Mouse (Mus musculus) heart, postnatal 0 days (tissue): ENCODE measurements around the gene Fkbp5. TPM values are rescaled to one million over a fixed set of nuclear protein-coding genes. Genes with fewer than 3 reads are reported as not detected.
A peak's percentile ranks its signal among the peaks of the same experiment; 100 is the strongest.

ENCODE experiments used
- ATAC-seq: fragments of 200-750 bp; cut with Nextera tagmentation; 2 replicates; pipeline ENCODE4 v1.8.0; 2017; ENCODE audit warnings: low read depth, moderate number of reproducible peaks, moderate library complexity; ENCODE audit not compliant: insufficient read depth
- DNase-seq: peaks from one replicate; pipeline ENCODE4 v3.0.0-alpha.2; 2016; ENCODE audit warnings: low spot score
- H3K27ac ChIP-seq: fragments of 300-500 bp; sonication (generic); 2 replicates; pipeline ENCODE4 v1.5.1; 2014; ENCODE audit warnings: low read depth, mild to moderate bottlenecking
- H3K27me3 ChIP-seq: fragments of 300-500 bp; sonication (generic); 2 replicates; pipeline ENCODE4 v1.6.1; 2014; ENCODE audit warnings: low read length, mixed read lengths; ENCODE audit not compliant: control insufficient read depth, insufficient read depth
- H3K36me3 ChIP-seq: fragments of 300-500 bp; sonication (generic); replicated peaks from 2 replicates; pipeline ENCODE4 v1.6.1; 2014; ENCODE audit warnings: low read length, mixed read lengths; ENCODE audit not compliant: control insufficient read depth, insufficient read depth
- H3K4me1 ChIP-seq: fragments of 300-500 bp; sonication (generic); 2 replicates; pipeline ENCODE4 v1.6.1; 2014; ENCODE audit warnings: antibody characterized with exemption; ENCODE audit not compliant: control insufficient read depth, insufficient read depth
- H3K4me2 ChIP-seq: fragments of 300-500 bp; sonication (generic); 2 replicates; pipeline ENCODE4 v1.6.1; 2014; ENCODE audit warnings: low read depth, mild to moderate bottlenecking, low read length, moderate library complexity
- H3K4me3 ChIP-seq: fragments of 300-500 bp; sonication (generic); 2 replicates; pipeline ENCODE4 v1.5.1; 2014; ENCODE audit warnings: low read depth, low read length
- H3K9ac ChIP-seq: fragments of 300-500 bp; sonication (generic); replicated peaks from 2 replicates; pipeline ENCODE4 v1.6.1; 2014; ENCODE audit warnings: low read depth, low read length, mixed read lengths
- H3K9me3 ChIP-seq: fragments of 300-500 bp; sonication (generic); replicated peaks from 2 replicates; pipeline ENCODE4 v1.6.1; 2016; ENCODE audit warnings: low read length; ENCODE audit not compliant: control insufficient read depth
- CTCF ChIP-seq: IDR thresholded peaks from 2 replicates; pipeline ENCODE4 v1.5.1; 2016; ENCODE audit warnings: antibody characterized with exemption, control low read depth, low read depth
- EP300 ChIP-seq: IDR thresholded peaks from 2 replicates; pipeline ENCODE4 v1.6.1; 2016; ENCODE audit warnings: antibody characterized with exemption, low read depth
- WGBS: fragments of 180-500 bp; shearing (Covaris S2); extraction: QIAGEN DNeasy Blood & Tissue Kit; methylation state at CpG from one replicate; pipeline ENCODE4 v1.1.7; 2014; 5-methylcytosine and 5-hydroxymethylcytosine counted together
- polyA plus RNA-seq: library from polyadenylated mRNA; unstranded; fragments of >200 nt; fragmentation: Nextera tagmentation; extraction: Ambion mirVana; gene quantifications from 2 replicates; pipeline ENCODE4 v1.2.1, GENCODE M21; 2015
- total RNA-seq: library from RNA; depleted of rRNA; stranded (reverse); fragments of >200 nt; gene quantifications from 2 replicates; pipeline ENCODE4 v1.2.3, GENCODE M21; 2014; ENCODE audit warnings: low replicate concordance

The Fkbp5 gene
- total and polyA plus RNA-seq, 2 experiments from 2014 or later: 8.3 to 19.4 TPM

GRCm38 (mm10) chr17:28518615-28519071 is 1.3 kb upstream of the Fkbp5 start:
- no peak for DNase-seq

DNA sequence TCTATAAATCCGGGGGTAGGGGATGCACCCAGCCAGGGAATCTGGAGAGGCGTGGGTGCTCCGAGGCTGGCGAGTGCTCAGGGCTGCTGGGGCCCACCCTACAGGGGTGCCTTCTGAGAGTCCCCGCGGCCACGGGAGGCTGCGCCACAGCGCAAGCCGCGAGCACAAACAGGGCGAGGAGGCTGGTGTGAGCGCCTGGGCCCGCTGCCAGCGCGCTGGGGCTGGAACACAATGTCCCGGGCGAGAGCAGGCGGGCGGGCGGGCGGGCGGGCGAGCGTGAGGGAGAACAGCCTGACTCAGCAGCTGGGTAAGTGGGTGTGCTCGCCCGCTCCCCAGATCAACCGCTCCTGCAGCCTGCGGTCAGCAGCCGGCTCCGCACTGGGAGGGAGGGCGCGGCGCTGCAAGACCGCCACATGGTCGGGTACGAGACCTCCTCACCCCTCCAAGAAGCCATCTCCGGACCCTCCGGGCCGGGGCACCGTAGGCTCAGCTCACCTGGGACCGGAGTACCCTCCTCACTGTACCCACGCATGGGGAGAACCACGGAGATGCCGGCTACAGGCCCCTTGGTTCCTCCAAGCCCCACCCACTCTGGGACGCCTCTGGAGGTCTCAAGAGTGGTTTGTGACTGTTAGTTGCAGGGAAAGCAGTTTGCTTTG is 758 bp upstream of the Fkbp5 start:
- Histone ChIP-seq H3K9me3 (no peaks in the 10 kb centered on the region), H3K4me1 (peaks cover 31% of the 10 kb centered on the region), H3K27me3 (no peaks in the 10 kb centered on the region), H3K9ac (peak overlapping the region; percentile 57), H3K4me3 (peak overlapping the region; percentile 48), H3K36me3 (no peaks in the 10 kb centered on the region), H3K4me2 (peak overlapping the region; percentile 68), H3K27ac (peak overlapping the region; percentile 93)
- ATAC-seq (peak; percentile 80), DNase-seq (peak; percentile 86)
- TF ChIP-seq EP300 (peak; percentile 85), CTCF (no peak)
- WGBS: under 1% methylated on average over 42 of the region's 46 CpGs

More at GRCm38 (mm10) chr17:28518615-28519071, 1.3 kb upstream of the Fkbp5 start:
- no peak for ATAC-seq
- H3K27me3 ChIP-seq: no peaks in the 10 kb centered on the region
- H3K27ac ChIP-seq: peak overlapping the region; percentile 93
- H3K36me3 ChIP-seq: no peaks in the 10 kb centered on the region
- H3K4me3 ChIP-seq: peak overlapping the region; percentile 48
- no peaks in the 10 kb centered on the region for H3K9me3 ChIP-seq
- WGBS: 32% methylated on average over 8 of the region's 8 CpGs
- TF ChIP-seq EP300 (no peak), CTCF (no peak)
- peak overlapping the region; percentile 68 for H3K4me2 ChIP-seq
- H3K4me1 ChIP-seq: peaks cover 31% of the 10 kb centered on the region
- H3K9ac ChIP-seq: peak overlapping the region; percentile 57

- H3K36me3 ChIP-seq: no peaks in the 10 kb centered on the region
- peak overlapping the region; percentile 93 for H3K27ac ChIP-seq
- ATAC-seq (no peak), DNase-seq (no peak)
- H3K27me3 ChIP-seq: no peaks in the 10 kb centered on the region
- H3K4me2 ChIP-seq: peak overlapping the region; percentile 68
- peaks cover 36% of the 10 kb centered on the region for H3K4me1 ChIP-seq
- peak overlapping the region; percentile 57; the same call in 1 of the 2 replicates for H3K9ac ChIP-seq
- TF ChIP-seq EP300 (no peak), CTCF (0 out of 2 replicates have a peak, but pooled peaks have one; percentile 0)
- H3K9me3 ChIP-seq: no peaks in the 10 kb centered on the region
- WGBS: 71% methylated on average over 4 of the region's 4 CpGs
- peak overlapping the region; percentile 48; the same call in 1 of the 2 replicates for H3K4me3 ChIP-seq
Measured at GRCm38 (mm10) chr17:28516881-28517280, 446 bp downstream of the Fkbp5 start.

GRCm38 (mm10) chr17:28515431-28516341 is 1.6 kb downstream of the Fkbp5 start:
- ATAC-seq (no peak), DNase-seq (peak; percentile 55)
- Histone ChIP-seq H3K4me3 (no peak overlapping the region), H3K27ac (peak overlapping the region; percentile 12; the same call in 1 of the 2 replicates), H3K36me3 (no peaks in the 10 kb centered on the region), H3K9me3 (no peaks in the 10 kb centered on the region), H3K4me1 (peaks cover 38% of the 10 kb centered on the region), H3K4me2 (peak overlapping the region; percentile 4; the same call in 1 of the 2 replicates), H3K9ac (no peak overlapping the region), H3K27me3 (no peaks in the 10 kb centered on the region)
- TF ChIP-seq EP300 (no peak), CTCF (no peak)
- WGBS: 51% methylated on average over 10 of the region's 10 CpGs

- DNase-seq: no peak
- TF ChIP-seq CTCF: no peak
- no peak for TF ChIP-seq EP300
- H3K9me3 ChIP-seq: no peaks in the 10 kb centered on the region
- H3K4me2 ChIP-seq: no peak overlapping the region
- no peaks in the 10 kb centered on the region for H3K27me3 ChIP-seq
- no peak overlapping the region for H3K4me3 ChIP-seq
- H3K36me3 ChIP-seq: no peaks in the 10 kb centered on the region
- no peak overlapping the region for H3K9ac ChIP-seq
- H3K27ac ChIP-seq: no peak overlapping the region
- no peak for ATAC-seq
- 78% methylated on average over 5 of the region's 5 CpGs for WGBS
- peaks cover 41% of the 10 kb centered on the region for H3K4me1 ChIP-seq
Measured at GRCm38 (mm10) chr17:28514555-28514954, 2.8 kb downstream of the Fkbp5 start.
